Mouse (Mus musculus): Measurements from ENCODE around the gene Bod1l.

Gene Bod1l

DNA sequence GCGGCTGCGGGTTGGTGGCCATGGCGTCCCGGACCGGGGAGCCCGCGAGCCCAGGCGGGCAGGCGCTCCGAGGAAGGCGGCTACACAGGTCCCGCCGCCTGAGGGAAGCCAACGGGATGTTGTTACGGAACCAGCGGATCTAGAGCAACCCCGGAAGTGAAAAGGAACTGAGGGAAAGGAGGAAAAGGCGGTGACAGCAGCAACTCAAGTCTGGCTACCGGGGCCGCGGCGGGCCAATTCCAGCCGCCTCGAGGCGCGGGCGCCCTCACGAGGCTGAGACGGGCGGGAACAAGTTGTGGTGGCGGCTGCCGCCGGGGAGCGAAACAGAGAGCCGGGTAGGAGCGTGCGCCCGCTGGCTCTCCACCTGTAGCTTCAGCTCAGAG lies at the start of gene Bod1l:
TSS of gene Bod1l (minus strand) at position 169 of the 383 bp plus-strand sequence.
- peak; percentile 94 to 97 for DNase-seq (ENCODE audit: low spot score in 2 of 2)

DNA sequence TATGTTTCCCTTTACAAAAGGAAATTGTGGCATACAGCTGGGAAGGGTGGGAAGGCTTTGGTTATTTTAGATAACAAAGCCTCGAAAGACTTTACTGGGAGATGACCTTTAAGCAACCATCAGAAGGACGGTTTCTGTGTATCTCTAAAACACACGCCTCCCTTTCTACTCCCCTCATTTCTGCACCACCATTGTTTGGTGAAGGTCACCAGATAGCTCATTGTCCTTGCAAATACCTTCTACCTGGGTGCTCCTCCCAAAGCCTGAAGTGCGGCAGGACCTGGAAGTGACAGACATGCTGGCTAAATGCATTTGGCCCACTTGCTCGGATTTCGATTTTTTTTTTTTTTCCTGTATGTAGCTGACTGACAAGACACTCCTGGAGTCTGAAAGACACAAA lies 49.2 kb upstream of the Bod1l start:
- no peak for DNase-seq (ENCODE audit: low spot score in 2 of 2)

DNA sequence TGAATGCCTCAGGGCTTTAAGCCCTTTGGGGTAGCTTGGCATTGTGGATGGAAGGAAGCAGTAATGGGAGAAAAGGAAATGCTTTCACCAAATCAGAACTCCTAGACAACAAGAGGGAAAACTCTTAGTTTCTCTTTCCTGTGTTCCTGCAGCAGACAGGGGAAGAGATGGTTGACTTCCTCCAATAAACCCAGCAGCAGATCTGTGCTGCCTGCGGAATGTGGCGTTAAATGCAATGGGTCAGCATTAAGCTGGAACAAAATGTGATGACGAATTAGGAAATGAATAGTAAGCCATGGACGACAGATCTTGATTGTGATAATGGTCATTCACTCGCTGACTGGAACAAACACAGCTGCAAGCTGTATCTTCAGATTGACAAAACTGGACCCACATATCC lies 46.8 kb upstream of the Bod1l start:
- no peak for DNase-seq (ENCODE audit: low spot score in 2 of 2)

DNA sequence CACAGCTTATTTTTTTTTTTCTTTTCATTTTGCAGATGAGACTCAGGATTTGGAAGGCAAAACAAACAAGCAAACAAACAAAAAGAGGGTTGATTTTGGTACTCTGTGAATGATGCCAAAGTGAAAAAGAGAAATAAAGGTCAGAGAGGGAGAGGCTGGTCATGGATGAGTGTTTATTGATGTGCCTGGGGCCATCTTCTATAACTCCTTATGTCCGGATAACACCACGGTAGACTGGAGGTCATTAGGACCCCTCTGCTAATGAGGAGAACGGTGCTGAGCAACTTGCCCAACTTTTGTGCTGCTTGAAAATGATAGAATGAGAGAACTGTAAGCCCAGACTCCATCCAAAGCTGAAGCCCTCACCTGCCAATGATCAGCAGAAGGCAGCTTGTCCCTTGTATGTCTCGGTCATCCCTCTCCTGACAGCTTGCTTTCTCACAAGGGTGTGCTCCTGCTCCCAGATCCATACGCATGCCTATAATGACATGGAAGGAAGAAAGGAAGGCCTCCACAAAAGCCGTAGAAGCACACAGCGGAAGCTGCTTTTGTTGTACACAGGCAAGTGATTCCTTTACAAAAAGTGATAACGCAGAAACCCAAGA lies 45.2 kb upstream of the Bod1l start:
- DNase-seq (ENCODE audit: low spot score in 2 of 2): no peak

DNA sequence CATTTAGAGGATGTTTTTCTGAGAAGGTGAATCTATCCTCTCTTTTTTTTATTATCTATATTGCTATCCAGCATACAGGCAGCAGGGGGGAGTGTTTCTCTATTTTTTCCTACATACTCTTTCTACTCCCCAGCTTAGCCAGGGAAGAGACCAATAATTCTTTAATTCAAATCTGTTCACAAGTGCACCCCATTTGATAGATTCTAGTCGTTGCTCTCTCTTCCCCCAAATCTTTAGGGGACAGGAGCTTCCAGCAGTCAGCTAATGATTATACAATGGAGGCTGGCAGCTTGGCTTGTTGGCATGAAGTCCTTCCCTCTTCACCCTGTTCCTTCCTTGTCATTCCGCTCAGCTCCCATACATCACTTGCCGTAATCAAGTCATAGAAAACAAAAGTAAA lies 44.7 kb upstream of the Bod1l start:
- DNase-seq (ENCODE audit: low spot score in 2 of 2): no peak

DNA sequence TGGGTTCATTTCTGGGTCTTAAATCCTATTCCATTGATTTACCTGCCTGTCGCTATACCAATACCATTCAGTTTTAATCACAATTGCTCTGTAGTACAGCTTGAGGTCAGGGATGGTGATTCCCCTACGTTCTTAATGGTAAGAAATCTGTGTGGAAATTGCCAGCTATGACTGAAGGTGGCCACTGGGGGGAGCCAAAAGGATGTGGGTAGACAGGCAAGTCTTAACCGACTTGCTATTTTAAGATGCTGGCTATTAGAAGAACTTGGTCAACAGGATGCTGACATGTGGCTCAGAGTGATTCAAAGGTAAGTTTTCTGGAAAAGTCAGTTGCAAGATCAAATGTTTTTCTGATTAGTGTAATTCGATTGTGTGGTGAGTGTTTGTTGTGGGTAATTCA lies 43.6 kb upstream of the Bod1l start:
- DNase-seq (ENCODE audit: low spot score in 2 of 2): peak; percentile 41 to 62

DNA sequence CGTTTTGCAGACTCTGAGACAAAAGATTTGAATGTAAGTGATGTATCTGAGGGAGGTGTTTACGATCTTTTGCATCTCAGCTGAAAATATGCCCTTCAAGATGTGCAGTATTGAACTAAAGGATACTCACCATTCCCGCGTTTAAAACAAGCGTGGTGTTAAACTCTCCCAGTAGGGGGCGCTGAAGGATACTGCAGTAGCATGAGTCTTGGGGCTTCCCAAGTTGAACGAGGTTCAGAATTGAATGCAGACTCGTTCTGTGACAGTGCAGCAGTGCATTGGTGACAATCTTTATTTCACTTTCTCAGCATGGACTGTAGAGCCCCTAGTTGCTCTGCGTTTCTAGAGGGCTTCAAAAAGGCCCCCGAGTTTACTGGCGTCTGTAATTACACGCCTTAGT lies 40.4 kb upstream of the Bod1l start:
- peak in 1 of 2 experiments; percentile 20 for DNase-seq (ENCODE audit: low spot score in 2 of 2)

DNA sequence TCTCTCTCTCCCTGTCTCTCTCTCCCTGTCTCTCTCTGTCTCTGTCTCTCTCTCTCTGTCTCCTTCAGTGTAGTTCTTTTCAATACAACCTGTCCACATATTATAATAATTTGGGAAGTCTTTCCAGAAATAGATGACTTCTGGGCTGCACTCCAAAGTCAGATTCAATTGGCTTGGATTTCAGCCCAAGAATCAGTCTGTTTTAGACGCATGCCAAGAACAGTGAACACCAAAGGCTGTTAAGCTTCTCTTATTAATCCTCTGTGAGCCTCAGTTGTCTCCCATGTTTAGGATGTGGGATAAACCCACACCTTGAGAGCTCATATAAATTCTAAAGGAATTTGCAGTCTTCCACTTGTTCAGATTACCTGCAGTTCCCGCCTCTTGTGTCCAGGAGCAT lies 27.0 kb upstream of the Bod1l start:
- DNase-seq (ENCODE audit: low spot score in 2 of 2): no peak

DNA sequence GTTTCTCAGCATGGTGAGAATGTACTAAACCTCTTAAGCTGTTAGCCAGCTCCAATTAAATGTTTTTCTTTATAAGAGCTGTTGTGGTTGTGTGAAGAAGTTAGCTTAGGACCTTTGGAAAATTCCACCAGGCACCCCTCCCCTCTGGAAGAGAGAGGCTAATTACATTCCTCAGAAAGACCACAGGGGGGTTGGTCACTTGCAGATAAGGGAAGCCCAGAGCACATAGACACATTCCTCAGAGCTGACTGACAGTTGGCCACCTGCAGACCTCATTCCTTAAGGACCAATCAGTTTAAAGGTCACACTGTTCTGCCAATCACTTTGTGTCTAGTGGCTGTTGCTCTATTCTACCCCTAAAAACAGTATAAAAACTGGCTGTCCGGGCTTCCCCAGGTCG lies 11.7 kb upstream of the Bod1l start:
- DNase-seq (ENCODE audit: low spot score in 2 of 2): no peak

DNA sequence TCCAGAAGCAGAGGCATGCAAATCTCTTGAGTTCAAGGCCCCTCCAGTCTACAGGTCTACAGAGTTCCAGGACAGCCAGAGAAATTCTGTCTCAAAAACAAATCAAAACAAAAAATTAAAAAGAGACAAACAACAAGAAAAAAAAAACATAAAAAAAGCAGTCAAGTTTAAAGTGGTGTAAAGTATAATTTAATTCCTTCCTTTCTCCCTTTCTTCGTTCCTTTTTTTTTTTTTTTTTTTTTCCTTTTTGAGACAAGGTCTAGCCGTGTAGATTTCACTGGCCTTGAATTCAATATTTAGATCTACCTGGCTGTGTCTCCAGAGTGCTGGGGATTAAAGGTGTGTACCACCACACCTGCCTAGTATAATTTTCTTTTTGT lies 1.4 kb upstream of the Bod1l start:
- DNase-seq (ENCODE audit: low spot score in 2 of 2): no peak

DNA sequence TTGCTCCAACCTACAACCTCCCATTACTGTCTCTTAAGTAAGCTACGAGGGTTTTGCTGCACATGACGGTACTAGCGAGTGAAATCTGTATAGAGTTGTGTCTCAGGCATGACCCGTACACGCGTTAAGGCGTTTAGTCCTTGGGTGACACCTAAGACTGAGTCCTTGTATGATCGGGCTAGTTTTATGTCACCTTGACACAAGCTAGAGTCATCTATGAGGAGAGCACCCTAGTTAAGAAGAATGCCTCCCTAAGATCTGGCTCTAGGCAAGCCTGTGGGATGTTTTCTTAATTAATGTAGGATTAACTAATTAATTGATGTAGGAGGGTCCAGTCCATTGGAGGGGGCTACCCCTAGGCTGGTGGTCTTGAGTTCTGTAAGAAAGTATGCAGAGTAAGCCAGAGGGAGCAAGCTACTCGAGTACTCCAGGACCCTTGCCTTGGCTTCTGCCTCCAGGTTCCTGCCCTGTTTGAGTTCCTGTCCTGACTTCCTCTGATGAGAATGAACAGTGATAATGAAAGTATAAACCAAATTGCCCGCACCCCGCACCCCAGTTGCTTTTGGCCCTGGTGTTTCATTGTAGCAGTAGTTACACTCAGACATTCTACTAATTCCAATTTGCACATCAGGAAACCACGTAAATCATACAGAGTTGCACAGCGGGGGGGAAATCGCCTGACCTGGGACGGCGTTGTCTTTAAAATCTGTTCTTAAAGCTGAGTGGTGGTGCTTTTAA lies 874 bp upstream of the Bod1l start:
- peak; percentile 11 to 26 for DNase-seq (ENCODE audit: low spot score in 2 of 2)

DNA sequence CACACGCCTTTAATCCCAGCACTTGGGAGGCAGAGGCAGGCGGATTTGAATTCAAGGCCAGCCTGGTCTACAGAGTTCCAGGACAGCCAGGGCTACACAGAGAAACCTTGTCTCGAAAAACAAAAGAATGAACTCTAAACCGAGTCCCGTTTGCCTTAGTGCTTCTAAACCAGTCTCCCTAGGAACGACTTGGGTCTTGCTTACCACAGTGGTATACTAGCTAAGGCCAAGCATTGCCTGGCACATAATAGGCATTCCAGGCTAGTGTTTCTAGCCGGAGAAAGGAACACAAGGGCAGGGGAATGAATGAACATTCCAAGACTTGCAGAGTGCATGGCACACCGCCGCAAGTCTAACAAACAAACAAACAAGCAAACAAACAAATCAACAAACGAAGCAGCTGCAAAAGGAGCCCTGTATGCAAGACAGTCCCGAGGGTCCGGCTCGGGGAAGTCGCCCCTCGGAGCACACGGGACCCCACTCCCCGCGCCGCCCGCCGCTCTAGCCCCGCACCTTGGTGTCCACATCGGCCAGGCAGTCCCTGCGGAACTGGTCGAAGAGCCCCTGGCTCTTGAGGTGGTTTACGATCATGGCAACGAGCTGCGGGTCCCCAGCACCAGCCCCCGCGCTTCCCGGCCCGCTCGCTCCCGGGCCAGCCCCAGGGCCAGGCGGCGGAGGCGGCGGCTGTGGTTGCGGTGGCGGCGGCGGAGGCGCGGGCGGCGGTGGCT lies 532 bp downstream of the Bod1l start:
- DNase-seq (ENCODE audit: low spot score in 2 of 2): no peak

DNA sequence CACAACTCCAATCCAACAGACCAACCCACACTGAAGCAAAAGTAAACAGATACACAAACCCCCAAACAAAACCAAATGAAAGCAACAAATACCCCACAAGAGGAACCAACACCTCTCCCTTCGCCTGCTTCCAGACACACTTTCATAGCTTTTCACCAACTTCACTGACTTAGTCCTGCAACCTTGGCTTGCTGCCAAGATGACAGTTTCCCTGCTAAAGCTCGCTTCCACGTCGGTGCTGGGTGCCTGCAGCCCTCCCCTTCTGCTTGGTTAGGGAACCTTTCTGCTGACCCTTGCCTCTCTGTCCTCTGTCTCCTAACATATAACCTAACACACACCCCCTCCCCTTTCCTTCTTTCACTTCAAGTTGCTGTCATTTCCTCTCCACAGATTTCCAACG lies 1.4 kb downstream of the Bod1l start:
- no peak for DNase-seq (ENCODE audit: low spot score in 2 of 2)

DNA sequence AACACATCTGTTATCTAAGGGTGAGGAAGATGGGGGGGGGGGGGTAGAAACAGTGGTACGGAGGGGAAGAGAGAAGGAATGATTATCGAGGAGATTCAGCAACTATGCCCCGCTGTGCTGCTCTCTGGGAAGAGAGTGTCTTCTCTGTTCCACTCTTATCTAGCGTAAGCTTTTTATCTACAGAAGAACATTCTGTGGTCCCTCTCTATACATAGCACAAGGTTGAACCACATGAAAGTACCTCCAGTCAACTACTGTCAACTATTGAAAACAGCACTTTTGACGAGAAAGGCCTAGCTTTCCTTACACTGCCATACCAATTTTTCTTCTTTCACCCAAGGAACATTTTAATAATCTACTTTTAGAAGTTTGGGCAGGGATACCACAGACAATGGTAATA lies 2.4 kb downstream of the Bod1l start:
- no peak for DNase-seq (ENCODE audit: low spot score in 2 of 2)

DNA sequence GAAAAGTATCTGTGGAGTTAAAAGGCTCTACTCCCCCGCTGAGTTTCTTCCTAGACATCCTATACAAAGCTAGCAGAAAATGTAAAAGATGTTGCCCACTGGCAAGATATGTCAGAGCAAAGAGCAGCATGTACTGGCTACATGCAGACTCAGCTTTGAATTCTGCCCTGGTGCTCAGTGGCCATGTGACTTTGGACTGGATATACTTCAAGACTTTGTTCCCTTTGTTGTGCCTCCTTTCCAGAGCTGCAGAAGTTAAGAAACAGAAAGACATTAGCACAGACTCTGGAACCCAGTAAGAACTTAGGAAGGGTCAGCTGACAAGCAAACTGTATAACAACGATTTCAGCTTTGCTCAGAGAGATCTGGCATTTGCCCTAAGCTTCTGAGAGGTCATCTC lies 14.0 kb downstream of the Bod1l start:
- no peak for DNase-seq (ENCODE audit: low spot score in 2 of 2)

DNA sequence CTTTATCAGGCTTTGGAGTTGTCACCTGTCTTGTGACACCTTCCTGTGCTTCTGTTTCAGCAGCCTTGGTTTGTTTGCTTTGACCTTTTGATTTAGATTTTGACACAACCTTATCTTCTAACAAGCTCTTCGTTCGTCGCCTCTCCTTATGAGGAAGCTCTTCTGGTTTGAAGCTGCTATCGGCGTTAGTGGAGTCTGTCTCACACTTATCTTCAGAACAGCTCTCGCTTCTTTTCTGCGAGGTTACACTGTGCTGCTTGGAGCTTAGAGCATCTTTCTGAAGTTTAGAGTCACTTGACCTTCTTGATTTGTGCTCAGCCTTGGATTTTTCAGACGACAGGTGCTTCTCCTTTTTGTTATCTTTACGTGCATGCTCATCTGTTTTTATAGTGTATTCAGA lies 23.0 kb downstream of the Bod1l start:
- no peak for DNase-seq (ENCODE audit: low spot score in 2 of 2)

DNA sequence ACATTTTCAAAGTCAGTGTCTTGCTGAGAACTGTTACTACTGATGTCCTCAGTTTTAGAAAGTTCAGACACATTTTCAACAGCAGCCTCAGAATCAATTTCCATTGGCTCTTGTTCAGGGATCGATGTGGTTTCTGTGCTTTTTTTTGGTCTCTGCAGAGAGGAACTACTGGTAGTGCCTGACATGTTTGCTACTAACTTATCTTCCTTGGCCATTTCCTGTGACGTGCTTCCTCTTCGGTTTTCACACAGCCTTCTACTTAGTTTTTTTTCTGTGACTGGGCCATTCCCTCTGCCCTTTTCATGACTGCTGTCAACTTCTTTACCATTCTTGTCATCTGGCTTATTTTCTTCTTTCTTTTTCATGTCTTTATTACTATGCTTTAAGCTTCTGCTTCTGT lies 23.6 kb downstream of the Bod1l start:
- DNase-seq (ENCODE audit: low spot score in 2 of 2): no peak

DNA sequence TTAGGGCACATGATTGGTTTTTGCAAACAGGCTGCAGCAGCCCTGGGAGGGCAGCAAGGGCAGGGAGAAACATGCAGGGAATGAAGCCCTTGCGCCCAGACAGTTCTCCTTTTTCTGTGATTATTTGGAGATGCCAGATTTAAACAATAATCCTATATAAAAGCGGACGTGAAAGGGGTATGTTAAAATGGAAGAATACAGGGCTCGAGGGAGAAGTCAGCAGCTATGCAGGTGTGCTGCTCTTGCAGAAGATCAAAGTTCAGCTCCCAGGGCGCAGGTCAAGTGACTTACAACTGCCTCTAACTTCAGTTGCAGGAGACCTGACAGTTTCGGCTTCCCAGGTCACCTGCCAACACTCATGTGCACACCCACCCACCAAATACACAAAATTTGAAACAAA lies 31.6 kb downstream of the Bod1l start:
- no peak for DNase-seq (ENCODE audit: low spot score in 2 of 2)

DNA sequence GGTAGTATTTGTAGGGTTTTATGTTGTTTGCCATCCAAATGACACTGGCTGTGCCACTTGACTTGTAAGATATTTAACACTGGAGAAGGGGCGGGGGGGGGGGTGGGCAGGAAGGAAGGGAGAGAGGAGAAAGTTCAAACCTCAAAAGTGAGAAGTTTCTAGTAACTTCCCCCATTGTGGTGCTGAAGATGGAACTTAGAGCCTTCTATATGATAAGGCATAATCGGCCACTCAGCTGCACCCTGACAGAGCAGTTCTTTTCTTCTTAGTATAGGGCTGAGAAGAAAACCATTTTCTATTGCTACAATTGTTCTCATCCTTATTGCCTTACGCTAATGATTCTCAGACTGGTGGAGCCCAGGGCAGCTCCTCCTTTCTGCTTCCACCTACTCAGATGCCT lies 32.8 kb downstream of the Bod1l start:
- no peak for DNase-seq (ENCODE audit: low spot score in 2 of 2)

DNA sequence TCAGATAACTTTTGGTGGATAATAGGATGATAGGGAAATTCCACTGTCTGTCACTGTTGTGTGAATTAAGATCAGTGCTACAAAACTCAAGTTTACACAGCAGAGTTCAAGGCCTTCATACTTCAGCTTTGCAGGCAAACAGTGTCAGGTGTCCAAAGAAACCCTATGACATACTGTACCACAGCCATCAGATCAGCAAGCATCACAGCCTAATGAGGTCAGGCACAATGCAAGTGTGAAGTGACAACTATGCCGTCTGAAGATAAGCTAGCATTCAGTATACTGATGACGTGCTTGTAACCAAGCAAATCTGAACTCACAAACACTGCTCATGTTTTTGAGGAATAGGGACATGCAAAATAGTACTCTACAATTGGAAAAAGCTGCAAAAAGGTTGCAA lies 36.7 kb downstream of the Bod1l start:
- DNase-seq (ENCODE audit: low spot score in 2 of 2): no peak

DNA sequence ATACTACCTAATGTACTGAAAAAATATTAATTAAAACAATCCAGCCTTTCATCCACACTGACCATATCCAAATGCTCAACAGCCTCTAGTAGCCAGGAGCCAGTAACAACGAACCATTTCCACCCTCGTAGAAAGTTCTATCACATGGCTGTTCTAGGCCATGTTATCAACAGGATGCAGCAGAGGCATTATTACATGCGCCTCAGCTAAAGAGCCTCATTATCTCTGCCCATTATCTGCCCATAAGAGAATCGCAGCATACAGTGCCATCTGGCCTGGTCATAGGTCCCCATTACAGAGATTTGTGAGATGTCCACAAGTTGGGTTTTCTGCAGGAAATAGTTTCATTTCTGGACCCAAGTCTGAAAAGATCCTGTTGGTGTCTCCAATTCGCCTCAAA lies 37.9 kb downstream of the Bod1l start:
- no peak for DNase-seq (ENCODE audit: low spot score in 2 of 2)

DNA sequence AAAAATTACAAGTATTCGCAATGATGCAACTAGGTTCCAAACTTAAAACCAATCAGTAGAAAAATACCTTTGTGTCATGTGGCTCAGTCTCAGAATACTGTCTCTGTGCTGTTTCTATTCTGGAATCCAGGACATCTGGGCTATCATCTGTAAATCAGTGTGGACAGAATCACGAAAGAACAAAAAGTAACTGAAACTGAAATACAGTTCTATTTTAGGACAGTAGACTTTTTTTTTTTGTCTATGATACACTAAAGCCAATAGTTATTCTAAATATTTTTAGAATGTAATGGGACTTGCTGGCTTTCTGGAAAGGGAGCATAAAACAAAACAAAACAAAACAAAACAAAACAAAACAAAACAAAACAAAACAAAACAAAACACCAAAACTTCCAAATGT lies 39.0 kb downstream of the Bod1l start:
- DNase-seq (ENCODE audit: low spot score in 2 of 2): no peak

DNA sequence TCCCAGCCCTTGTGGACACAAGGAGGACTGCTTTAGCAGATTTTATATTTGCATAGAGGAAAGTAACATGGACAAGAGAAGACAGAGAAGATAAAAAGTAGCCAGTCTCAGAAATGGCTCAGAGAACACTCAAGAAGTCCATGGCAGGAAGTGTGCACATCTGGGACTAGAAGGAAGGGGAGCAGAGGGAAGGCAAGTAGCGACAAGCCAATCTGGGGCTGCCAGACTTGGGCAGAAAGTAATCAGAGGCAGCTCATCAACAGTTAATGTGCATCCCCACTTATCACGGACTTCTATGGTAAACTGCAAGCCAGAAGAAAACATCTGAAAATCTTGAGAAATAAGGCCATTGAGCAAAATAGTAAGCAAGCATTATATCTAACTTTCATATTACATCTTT lies 39.5 kb downstream of the Bod1l start:
- no peak for DNase-seq (ENCODE audit: low spot score in 2 of 2)

Data from urinary bladder, postnatal 36 days (tissue).